Mouse (Mus musculus): ENCODE data around the gene Thra.
"Not testable (repeated sequence)": the region's sequence is repeated elsewhere in the genome, so short reads cannot be mapped to it uniquely, and the experiment has no call there.

The Thra gene

DNA sequence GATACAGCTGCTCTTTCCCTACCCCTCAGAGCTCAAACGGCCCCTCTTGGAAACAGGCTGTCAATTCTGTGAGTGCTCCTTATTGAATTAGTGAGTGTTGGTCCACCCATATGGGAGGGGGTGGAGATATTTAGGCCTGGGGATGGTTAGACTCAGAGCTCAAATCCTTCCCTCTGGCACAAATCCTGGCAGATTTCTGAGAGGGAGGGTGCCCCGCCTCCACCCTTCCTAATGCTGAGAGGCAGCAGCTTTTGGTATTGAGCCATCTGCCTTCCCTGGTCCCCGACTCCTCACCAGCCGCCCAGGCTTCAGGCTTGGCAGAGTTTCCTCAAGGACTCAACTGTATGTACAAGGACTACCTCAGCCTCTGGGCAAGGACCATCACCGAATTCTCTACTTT is 9.3 kb upstream of the Thra start:
- no peaks in the 10 kb centered on the region for H3K27me3 ChIP-seq (ENCODE audit: control insufficient read depth, insufficient read depth, low read length, poor library complexity, severe bottlenecking)
- no peak for DNase-seq (ENCODE audit: low read depth, low spot score)
- peaks cover 3% of the 10 kb centered on the region; the same call in 1 of the 2 replicates for H3K36me3 ChIP-seq (ENCODE audit: control insufficient read depth, insufficient read depth, low read length, poor library complexity, severe bottlenecking)

DNA sequence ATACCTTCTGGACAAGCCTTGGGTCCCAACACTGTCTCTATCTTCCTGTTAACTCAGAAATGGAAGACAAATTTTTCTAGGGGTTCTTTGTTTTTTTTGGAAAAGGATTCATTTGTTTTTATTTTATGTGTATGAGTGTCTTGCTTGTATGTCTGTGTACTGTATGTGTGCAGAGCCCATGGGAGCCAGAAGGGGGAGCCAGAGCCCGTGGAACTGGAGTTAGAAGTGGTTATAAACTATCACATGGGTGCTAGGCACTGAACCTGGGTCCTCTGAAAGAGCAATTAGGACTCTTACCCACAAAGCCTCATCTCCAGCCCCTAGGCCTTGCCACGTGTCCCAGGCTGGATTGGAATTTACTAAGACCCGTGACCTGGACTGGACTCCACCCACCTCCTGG is 6.4 kb upstream of the Thra start:
- no peak for DNase-seq (ENCODE audit: low read depth, low spot score)
- H3K36me3 ChIP-seq (ENCODE audit: control insufficient read depth, insufficient read depth, low read length, poor library complexity, severe bottlenecking), result no peaks in the 10 kb centered on the region
- H3K27me3 ChIP-seq (ENCODE audit: control insufficient read depth, insufficient read depth, low read length, poor library complexity, severe bottlenecking), result no peaks in the 10 kb centered on the region

DNA sequence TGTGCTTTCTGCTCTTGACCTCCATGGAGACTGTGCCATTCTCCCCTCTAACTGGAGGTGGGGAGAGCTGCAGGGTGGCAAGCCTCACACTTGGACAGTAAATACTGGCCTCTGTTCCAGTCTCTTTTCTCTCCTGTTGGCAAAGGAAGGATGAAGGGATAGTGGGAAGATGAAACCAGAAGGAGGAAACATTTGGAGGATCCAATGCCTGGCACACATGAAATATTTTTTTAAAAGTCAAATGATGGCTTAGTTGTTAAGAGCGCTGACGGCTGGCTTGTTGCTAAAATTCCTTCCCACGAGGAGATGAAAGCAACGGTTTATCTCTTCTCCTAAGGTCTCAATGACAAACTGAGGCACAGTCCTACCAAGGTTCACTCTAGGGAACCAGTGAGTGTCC is 5.3 kb upstream of the Thra start:
- DNase-seq (ENCODE audit: low read depth, low spot score), result no peak
- H3K36me3 ChIP-seq (ENCODE audit: control insufficient read depth, insufficient read depth, low read length, poor library complexity, severe bottlenecking), result no peaks in the 10 kb centered on the region
- no peaks in the 10 kb centered on the region for H3K27me3 ChIP-seq (ENCODE audit: control insufficient read depth, insufficient read depth, low read length, poor library complexity, severe bottlenecking)

DNA sequence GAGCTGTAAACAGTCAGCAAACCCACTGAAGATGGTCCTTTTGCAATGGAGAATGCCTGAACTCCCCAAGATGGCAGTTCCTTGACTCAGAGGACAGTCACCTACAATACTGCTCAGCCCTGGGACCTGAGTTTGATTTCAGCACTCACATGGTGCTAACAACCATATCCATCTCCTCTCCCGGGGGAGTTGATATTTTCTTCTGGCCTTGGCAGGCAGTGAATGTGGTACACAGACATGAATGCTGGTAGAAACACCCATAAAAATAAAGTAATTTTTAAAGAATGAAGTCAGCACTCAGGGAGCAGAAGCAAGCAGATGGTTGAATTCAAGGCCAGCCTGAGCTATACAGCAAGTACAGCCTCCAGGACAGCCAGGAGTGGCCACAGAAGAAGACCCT is 4.3 kb upstream of the Thra start:
- Histone ChIP-seq H3K36me3 (ENCODE audit: control insufficient read depth, insufficient read depth, low read length, poor library complexity, severe bottlenecking) (no peaks in the 10 kb centered on the region), H3K27me3 (ENCODE audit: control insufficient read depth, insufficient read depth, low read length, poor library complexity, severe bottlenecking) (no peaks in the 10 kb centered on the region)
- DNase-seq (ENCODE audit: low read depth, low spot score), result no peak

DNA sequence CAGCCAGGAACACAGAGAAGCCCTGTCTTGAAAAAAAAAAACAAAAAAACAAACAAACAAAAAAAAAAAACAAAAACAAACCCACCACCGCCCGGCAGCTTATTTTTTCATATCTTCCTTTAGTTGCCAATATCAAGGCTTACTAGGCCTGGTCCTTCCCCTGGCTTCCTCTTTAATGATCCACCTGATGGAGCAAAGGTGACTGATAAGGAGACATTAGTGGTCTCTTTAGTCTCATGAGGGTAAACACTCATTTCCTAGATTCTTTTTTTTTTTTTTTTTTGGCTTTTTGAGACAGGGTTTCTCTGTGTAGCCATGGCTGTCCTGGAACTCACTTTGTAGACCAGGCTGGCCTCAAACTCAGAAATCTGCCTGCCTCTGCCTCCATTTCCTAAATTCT is 3.2 kb upstream of the Thra start:
- not testable (repeated sequence) for DNase-seq (ENCODE audit: low read depth, low spot score); H3K36me3 ChIP-seq (ENCODE audit: control insufficient read depth, insufficient read depth, low read length, poor library complexity, severe bottlenecking); H3K27me3 ChIP-seq (ENCODE audit: control insufficient read depth, insufficient read depth, low read length, poor library complexity, severe bottlenecking)

DNA sequence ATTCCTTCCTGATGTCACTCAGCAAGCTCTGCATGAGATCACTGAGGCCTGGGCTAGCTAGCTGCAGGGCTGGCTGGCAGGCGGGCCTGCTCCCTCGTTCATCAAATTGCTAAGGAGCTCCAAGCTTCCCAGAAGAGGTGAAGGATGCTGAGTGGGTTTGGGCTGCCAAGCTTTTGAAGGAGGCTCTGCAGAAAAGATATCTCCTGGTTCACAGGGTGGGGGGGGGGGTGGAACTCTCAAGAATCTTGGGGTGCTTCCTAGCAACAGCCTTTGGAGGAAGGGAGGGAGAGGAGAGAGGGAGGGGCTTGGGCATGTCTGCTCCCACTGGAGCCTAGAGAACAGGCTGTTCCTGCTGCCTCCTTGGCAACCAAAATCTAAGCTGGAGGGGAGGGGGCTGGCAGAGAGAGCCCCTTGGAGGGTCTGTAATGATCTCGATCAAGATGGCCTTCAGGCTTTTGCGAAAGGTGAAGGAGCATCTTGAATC is 2.0 kb upstream of the Thra start:
- Histone ChIP-seq H3K27me3 (ENCODE audit: control insufficient read depth, insufficient read depth, low read length, poor library complexity, severe bottlenecking) (no peaks in the 10 kb centered on the region), H3K36me3 (ENCODE audit: control insufficient read depth, insufficient read depth, low read length, poor library complexity, severe bottlenecking) (no peaks in the 10 kb centered on the region)
- no peak for DNase-seq (ENCODE audit: low read depth, low spot score)

DNA sequence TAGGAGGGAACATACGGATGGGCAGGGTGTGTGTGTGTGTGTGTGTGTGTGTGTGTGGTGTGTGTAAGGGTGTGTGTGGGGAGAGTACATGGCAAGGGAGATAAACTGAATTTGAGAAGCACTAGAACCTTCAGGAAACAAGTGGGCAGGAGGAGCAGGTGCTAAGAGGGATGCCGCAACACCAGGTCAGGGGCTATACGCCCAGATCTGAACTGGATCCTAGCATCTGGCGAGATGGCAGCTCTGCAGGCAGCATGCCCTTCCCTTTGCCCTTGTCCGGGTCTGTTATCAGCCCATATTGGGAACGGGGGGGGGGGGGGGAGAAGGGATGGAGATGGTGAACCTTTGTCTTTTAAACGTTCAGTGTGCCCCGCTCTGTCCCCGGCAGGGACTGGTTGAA is 1.5 kb upstream of the Thra start:
- Histone ChIP-seq H3K36me3 (ENCODE audit: control insufficient read depth, insufficient read depth, low read length, poor library complexity, severe bottlenecking) (no peaks in the 10 kb centered on the region), H3K27me3 (ENCODE audit: control insufficient read depth, insufficient read depth, low read length, poor library complexity, severe bottlenecking) (no peaks in the 10 kb centered on the region)
- DNase-seq (ENCODE audit: low read depth, low spot score), result no peak

DNA sequence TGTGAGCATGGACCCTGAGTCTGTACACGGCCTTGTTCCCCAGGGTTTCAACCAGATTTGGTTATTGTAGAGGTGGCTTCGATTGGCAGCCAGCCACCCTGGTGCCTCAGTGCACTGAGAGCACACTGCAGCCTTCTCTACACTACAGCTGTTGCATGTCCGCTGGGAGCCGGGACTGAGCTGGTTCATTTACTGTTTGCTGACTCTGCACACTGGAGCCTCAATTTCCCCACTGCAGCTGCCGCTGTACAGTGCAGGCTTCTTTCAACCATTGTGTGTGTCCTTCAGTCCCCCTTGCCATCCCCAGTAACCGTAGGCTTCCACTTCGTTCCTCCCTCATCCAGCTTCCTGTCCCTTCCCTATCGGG is 429 bp upstream of the Thra start:
- no peaks in the 10 kb centered on the region for H3K36me3 ChIP-seq (ENCODE audit: control insufficient read depth, insufficient read depth, low read length, poor library complexity, severe bottlenecking)
- no peaks in the 10 kb centered on the region for H3K27me3 ChIP-seq (ENCODE audit: control insufficient read depth, insufficient read depth, low read length, poor library complexity, severe bottlenecking)
- no peak for DNase-seq (ENCODE audit: low read depth, low spot score)

DNA sequence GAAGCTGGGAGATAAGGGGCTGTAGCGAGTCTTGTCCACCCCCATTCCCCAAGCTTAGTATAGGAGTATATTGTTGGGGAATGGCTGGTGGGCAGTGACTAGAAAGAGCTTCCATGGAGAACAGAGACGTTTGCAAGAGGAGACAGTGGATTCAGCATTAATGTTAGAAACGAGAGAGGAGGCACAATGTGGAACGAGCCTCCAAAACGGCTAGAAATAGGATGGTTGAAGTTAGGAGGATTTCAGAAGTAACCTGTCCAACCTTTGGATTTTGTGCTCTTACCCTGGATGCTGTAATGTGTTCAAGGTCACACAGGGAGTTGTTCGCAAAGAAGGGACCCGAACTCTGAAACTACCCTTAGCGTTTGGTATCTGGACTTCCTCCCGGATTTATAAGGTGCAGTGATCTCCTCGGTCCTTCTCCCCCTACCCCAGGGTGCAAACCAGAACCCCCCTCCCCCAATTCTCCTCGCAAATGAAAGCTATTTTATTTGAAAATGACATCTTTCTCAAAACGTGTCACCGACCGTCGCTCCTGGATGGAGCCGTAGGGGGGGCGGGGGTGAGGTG is 698 bp downstream of the Thra start:
- Histone ChIP-seq H3K36me3 (ENCODE audit: control insufficient read depth, insufficient read depth, low read length, poor library complexity, severe bottlenecking) (no peaks in the 10 kb centered on the region), H3K27me3 (ENCODE audit: control insufficient read depth, insufficient read depth, low read length, poor library complexity, severe bottlenecking) (no peaks in the 10 kb centered on the region)
- DNase-seq (ENCODE audit: low read depth, low spot score), result no peak

DNA sequence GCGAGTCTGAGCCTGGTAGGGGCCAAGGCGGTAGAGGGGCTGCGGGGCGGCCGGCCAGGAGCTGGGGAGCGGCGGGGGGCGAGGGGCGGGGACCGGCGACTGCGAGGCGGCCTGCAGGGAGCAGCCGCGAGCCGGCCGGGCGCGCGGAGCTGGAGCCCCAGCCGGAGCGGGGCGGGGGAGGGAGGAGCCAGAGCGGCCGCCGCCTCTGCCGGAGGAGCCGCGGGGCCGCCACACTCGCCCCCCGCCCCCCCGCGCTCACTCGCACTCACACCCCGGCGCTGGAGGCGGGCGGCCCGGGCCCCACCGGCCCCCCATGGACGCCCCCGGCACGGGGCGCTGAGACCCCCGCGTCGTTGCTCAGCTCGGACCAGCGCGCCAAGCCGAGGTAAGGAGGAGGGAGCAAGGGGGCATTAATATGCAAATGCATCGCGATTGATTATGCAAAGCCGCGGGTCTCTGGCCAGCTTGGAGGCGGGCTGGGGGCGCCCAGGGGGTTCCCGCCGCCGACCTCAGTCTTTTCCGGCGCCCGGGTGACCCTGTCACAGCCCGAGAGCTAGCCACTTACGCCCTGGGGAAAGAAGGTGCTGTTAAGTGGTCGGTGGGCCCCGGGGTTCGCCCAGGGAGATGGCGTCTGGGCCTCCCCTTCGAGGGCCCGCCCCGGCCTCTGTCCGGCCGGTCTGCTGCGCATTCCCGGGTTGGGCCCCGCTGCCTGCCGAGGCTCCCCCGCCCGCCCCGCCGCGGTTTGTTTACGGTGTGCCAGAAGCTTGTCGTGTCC is 1.4 kb downstream of the Thra start:
- DNase-seq (ENCODE audit: low read depth, low spot score), result peak; percentile 79
- Histone ChIP-seq H3K27me3 (ENCODE audit: control insufficient read depth, insufficient read depth, low read length, poor library complexity, severe bottlenecking) (no peaks in the 10 kb centered on the region), H3K36me3 (ENCODE audit: control insufficient read depth, insufficient read depth, low read length, poor library complexity, severe bottlenecking) (no peaks in the 10 kb centered on the region)

DNA sequence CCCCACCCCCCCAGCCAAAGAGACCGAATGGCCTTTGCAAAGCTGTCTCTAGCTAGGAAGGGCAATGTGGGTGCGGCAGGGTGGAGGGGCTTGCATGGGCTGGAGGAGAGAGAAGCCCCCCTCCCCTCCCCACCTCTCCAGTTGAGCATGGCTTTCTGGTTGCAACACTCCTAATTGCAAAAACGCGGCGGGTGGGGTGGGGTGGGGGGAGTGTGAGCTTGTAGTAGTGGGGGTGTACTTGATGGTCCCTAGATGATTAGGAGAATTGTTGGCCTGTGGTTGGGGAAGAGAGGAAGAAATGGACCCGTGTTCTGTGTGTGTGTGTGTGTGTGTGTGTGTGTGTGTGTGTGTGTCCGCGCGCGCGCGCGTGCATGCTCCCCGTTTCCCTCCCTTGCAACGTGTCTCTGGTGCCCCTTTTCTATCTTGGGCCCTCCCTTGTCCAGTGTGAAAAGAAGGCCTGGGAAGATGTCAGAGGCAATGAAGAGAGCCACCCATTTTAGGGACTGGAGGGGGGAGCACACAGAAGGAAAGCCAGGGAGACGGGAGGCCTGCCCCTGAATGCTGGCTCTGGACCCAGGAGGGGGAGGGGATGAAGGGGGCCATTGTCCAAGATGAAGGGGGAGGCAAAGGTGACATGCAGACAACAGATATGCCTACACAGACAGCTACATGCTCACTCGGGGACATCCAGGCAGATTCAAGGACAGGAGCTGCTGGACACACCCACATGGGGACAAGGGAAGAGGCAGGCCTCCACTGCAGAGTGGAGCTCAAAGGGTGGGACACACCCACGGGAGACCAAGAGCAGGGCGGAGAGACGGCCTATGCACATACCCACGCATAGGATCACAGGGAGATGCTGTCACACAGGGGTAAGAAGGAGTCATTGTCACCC is 2.2 kb downstream of the Thra start:
- DNase-seq (ENCODE audit: low read depth, low spot score), result no peak
- H3K27me3 ChIP-seq (ENCODE audit: control insufficient read depth, insufficient read depth, low read length, poor library complexity, severe bottlenecking), result no peaks in the 10 kb centered on the region
- H3K36me3 ChIP-seq (ENCODE audit: control insufficient read depth, insufficient read depth, low read length, poor library complexity, severe bottlenecking), result no peaks in the 10 kb centered on the region

DNA sequence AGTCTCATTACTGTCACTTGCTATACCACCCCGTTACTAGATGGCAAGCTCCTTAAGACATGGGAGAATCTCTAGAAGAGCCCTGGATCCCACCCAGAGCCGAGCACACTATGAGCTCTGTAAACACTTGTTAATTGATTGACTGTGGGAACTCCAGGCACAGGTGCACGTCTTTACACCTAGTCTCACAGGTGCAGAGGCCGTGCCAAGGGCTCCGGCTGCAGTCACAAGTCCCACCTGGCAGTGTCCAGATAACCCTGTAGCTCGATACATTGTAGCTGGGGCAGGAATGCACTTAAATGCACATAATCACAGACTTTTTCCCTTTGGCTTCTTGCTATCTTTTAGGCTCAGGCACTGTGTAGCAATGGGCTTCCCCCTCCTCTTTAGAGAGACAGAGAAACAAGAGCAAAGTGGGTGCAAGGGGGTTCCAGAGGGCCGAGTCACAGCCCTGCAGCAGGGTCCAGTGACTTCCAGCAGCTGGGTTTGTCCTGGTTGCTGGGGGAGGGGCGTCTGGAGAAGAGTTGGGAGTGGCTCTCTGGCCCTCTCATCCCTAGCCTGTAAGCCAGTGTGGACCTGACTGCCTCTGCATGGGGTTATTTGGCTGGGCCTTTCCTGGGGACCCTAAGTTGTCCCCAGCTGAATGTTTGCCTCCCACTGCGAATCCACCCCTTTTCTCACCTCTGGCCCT is 3.4 kb downstream of the Thra start:
- DNase-seq (ENCODE audit: low read depth, low spot score), result no peak
- Histone ChIP-seq H3K36me3 (ENCODE audit: control insufficient read depth, insufficient read depth, low read length, poor library complexity, severe bottlenecking) (no peaks in the 10 kb centered on the region), H3K27me3 (ENCODE audit: control insufficient read depth, insufficient read depth, low read length, poor library complexity, severe bottlenecking) (no peaks in the 10 kb centered on the region)

DNA sequence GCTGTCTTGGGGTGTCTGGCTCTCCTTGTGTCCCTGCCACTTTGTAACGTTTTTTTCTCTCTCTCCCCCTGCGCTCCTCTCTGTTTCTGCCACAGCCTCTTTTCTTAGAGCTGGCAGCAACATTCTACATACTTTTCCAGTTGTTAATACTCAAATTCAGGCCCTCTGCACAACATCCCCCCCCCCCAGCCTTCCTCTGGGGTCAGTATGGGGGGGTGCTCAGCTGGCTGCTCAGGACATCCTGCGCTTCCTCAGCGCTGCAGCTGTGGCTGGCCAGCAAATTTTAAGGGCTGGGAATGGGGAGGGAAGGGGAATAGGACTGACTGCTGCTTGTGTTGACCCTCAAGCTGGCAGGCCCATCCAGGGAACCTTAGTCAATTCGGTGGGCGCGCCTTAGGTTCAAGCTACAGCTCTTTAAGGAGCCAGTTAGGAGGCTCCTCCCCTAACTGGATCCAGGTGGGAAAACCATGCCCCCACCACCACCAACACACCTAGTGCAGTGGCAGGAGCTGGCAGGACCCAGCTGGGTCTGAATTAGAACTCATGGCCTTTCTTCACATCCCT is 4.1 kb downstream of the Thra start:
- Histone ChIP-seq H3K36me3 (ENCODE audit: control insufficient read depth, insufficient read depth, low read length, poor library complexity, severe bottlenecking) (no peaks in the 10 kb centered on the region), H3K27me3 (ENCODE audit: control insufficient read depth, insufficient read depth, low read length, poor library complexity, severe bottlenecking) (no peaks in the 10 kb centered on the region)
- no peak for DNase-seq (ENCODE audit: low read depth, low spot score)

Data from splenic B cell, adult 2 months (primary cell).